Mouse (Mus musculus) CD4-positive, CD25-positive, alpha-beta regulatory T cell, adult 2 months (primary cell): ENCODE data around the gene Nup62.

Experiments used
- DNase-seq: peaks from one replicate; pipeline ENCODE4 v3.0.0-alpha.2; 2012; ENCODE audit warnings: low read depth, low spot score

Nup62 gene

GRCm38 (mm10) chr7:44818751-44819235 is 2.9 kb downstream of the Nup62 start:
- no peak for DNase-seq

GRCm38 (mm10) chr7:44819391-44819790 is 3.5 kb downstream of the Nup62 start:
- DNase-seq = no peak

- no peak for DNase-seq
These were observed 4.0 kb downstream of the Nup62 start for GRCm38 (mm10) chr7:44819863-44820262.

GRCm38 (mm10) chr7:44820525-44820924 is 4.6 kb downstream of the Nup62 start:
- DNase-seq = no peak

GRCm38 (mm10) chr7:44821666-44822448 is 6.0 kb downstream of the Nup62 start:
- peak; percentile 33 for DNase-seq

GRCm38 (mm10) chr7:44823409-44823808 is 7.5 kb downstream of the Nup62 start:
- DNase-seq = peak; percentile 56

GRCm38 (mm10) chr7:44824872-44825271 is 9.0 kb downstream of the Nup62 start:
- DNase-seq = peak; percentile 90

- no peak for DNase-seq
These were observed 10.9 kb downstream of the Nup62 start for GRCm38 (mm10) chr7:44826771-44827170.

GRCm38 (mm10) chr7:44828706-44829105 is 12.8 kb downstream of the Nup62 start:
- no peak for DNase-seq

- no peak for DNase-seq
These were observed 16.9 kb downstream of the Nup62 start for GRCm38 (mm10) chr7:44832763-44833162.

GRCm38 (mm10) chr7:44835373-44836015 is 19.6 kb downstream of the Nup62 start:
- DNase-seq = no peak

- DNase-seq = no peak
These were observed 20.1 kb downstream of the Nup62 start for GRCm38 (mm10) chr7:44836016-44836404.

GRCm38 (mm10) chr7:44836423-44837053 is 20.6 kb downstream of the Nup62 start:
- no peak for DNase-seq

GRCm38 (mm10) chr7:44838073-44838472 is 22.2 kb downstream of the Nup62 start:
- DNase-seq = no peak

- DNase-seq = no peak
These were observed 23.2 kb downstream of the Nup62 start for GRCm38 (mm10) chr7:44839171-44839490.

- DNase-seq = peak; percentile 77
These were observed 23.8 kb downstream of the Nup62 start for GRCm38 (mm10) chr7:44839491-44840191.

- DNase-seq = no peak
These were observed 24.5 kb downstream of the Nup62 start for GRCm38 (mm10) chr7:44840426-44840825.

GRCm38 (mm10) chr7:44841825-44842463 is 26.1 kb downstream of the Nup62 start:
- no peak for DNase-seq

GRCm38 (mm10) chr7:44845006-44845405 is 29.1 kb downstream of the Nup62 start:
- DNase-seq = no peak

- DNase-seq = no peak
These were observed 30.9 kb downstream of the Nup62 start for GRCm38 (mm10) chr7:44846804-44847203.

- DNase-seq = no peak
These were observed 31.9 kb downstream of the Nup62 start for GRCm38 (mm10) chr7:44847772-44848171.
